Mouse (Mus musculus) Muller cell, postnatal 12 days (primary cell): ENCODE results near the gene 4933428G20Rik.

Experiments
- DNase-seq: peaks from one replicate; pipeline ENCODE4 v3.0.0-alpha.2; 2015; ENCODE audit errors: inconsistent ontology term

4933428G20Rik gene

DNA sequence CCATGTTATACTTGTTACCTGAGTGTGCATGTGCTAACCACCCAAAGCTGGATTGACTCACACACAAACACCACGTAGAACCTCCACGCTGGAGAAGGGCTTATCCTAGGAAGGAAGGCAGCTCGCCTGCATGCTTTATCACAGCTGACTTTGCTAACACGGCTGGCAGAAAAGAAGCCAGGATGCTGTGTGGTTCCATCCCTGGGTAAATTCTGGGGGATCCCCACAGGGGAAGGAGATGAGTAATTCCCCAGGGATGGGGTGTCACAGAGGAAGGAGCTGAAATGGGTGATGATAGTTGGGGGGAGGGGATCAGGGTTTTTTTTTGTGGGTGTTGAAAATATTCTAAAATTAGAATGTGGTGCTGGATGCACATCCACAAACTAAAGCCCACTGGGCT is 5.6 kb upstream of the 4933428G20Rik start:
- DNase-seq: no peak

DNA sequence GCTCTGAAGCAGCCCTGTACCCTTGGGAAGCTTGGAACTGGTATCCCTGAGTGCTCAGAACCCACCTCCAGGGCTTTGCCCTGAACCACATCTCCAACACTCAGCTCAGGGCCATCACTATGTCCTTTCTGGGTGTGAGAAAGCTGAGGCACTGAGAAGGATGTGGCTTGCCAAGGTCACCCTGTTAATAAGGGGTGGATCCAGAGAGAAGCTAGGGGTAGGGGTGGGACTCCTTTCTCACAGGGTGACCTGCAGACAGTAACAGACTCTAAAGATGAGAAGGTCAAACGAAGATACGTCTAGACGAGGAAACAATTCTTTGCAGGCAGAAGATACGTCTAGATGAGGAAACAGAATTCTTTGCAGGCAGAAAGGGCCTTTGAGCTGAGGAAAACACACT is 2.7 kb upstream of the 4933428G20Rik start:
- no peak for DNase-seq

DNA sequence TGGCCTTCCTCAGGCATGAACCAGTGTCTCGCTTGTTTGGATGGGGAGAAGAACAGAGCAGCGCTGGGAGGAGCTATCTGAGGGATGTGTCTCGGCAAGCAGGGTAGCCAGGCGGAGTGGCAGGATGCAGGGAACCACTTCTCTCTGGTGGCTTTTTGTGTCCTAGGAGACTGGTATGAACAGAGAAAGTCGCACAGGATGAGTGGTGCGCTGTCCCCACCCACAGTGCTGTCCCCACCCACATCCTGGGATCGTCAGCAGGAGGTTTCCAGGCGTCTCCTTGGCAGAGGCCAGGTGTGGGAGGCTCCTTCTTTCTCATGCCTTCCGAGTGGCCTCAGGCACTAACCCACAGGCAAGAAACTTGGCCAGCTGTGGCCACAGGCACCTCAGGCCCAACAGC is 2.2 kb upstream of the 4933428G20Rik start:
- DNase-seq: no peak

DNA sequence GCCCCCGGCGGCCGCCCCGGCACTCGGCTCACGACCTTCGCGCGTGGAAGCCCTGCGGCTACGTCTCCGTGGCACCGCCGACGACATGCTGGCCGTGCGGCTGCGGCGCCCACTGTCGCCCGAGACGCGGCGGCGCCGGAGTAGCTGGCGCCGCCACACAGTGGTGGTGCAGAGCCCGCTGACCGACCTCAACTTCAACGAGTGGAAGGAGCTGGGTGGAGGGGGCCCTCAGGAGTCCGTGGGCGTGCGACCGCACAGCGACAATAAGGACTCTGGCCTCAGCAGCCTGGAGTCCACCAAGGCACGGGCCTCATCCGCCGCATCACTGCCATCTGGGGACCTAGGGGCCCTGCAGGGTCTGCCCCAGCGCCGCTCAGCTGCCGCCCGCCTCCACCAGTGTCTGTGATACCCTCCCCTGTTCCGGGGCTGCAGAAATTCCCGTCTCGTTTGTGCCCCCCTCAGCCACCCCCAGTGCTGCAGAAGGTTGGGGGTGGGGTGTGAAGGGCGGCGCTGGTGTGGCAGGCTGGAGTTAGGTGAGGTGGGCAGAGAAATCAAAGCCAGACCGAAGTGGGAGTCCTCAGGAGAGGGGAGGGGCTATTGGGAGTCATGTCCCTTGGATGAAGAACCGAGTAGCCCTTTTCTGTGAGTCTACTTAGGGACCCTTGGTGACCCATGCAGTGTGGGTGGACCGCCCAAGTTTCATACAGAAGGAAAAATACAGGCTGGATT is 744 bp upstream of the 4933428G20Rik start:
- DNase-seq: no peak

DNA sequence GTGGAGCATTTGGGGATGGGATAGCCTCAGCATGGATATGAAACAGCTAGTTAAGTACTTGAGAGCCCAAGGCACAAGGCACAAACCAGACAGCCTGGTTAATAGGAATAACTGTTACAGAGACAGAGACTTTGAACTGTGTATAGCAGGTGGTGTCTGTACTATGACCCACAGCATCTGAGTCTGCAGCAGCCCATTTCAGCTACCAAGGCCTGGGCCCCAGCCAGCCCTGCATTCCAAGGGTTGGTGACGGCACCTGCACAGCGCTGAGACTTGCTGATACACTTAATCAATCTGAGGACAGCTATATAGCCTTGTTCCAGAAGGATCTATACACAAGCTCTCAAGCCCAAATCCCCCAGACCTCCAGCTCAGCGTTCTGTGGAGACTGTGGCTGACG is 2.6 kb downstream of the 4933428G20Rik start:
- DNase-seq: no peak

DNA sequence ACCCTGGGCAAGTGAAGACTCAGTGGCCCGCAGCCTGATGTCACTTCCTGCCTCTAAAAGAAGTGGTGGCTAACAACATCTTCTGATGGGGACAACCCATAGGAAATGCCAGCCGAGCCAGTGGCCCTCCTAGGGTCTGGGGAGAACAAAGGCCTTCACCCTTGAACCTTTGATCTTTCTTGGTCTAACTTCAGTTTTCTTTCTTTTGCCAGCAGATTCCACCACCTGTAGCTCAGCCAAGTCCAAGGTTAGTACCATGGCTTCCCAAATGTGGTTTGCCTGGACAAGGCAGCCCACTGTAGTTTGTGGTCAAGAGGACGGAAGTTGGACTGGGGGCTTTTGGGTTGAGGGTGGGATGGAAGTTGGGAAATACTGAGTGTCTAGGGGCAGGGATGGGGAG is 7.3 kb downstream of the 4933428G20Rik start:
- DNase-seq: no peak

DNA sequence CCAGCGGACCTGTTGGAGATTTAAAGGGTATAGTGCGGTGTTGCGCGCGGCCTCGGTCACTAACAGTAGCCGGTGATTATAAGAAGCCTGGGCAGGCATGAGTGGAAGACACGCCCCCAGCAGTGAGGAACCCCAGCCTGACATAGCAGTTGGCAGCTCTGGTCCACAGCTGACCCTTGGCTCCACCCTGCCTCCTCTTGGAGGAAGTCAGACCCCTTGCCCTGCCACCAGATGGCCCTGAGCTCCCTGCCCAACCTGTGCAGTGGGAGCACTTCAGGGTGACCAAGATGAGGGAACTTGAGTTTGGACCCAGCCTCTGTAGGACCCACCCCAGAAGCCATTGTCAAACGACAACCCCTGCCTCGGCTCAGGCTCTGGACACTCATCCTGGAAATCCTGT is 8.5 kb downstream of the 4933428G20Rik start:
- DNase-seq: no peak

DNA sequence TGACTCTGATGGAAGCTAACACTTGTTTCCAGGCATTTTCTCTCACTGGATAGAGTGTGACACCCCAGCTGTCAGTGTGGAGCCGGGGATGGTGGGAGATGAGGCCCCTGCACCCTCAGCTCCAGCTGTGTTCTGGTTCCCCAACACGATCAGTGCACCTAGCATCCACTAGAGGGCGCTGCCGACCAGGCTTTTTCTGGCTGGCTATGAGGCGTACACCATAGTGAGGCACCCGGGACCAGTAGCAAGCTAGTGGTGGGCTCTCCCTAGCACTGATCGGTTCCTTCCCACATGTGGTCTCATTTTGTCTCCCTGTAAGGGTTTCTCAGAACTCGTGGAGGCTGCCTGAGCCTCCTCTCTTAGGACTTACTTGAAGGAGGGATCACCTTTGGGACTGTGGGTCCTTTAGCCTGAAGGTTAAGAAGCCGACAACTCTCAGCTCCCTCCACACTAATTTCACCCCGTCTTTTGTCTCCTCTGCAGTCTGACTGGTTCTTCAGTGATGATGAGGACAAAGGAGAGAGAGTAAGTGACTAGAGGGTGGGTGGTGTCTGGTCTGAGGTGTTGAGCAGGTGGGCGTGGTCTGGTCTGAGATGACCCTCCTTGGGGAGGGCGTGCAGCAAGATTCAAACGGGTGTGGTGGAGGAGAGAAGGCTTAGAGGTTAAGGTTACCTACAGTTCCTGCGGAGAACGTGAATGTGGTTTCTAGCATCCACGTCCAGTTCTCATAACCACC is 10.4 kb downstream of the 4933428G20Rik start:
- peak; percentile 52 for DNase-seq

DNA sequence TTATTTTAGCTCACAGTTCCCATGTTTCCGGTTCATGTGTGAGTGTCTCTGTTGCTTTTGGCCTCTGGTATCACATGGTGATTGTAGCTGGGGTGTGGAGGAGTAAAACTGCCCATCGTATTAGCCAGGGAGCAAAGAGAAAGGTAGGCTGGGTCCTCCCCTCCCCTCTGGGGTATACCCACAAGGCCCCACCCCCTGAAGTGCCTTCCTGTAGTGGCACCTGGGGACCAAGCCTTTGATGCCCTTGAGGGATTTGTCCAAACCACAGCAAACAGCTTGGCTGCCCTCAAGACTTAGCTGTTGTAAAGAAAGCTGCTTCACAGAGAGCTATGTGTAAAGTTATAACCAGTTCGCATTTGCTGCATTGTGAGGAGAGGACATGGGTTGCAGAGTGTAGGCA is 12.5 kb downstream of the 4933428G20Rik start:
- no peak for DNase-seq

DNA sequence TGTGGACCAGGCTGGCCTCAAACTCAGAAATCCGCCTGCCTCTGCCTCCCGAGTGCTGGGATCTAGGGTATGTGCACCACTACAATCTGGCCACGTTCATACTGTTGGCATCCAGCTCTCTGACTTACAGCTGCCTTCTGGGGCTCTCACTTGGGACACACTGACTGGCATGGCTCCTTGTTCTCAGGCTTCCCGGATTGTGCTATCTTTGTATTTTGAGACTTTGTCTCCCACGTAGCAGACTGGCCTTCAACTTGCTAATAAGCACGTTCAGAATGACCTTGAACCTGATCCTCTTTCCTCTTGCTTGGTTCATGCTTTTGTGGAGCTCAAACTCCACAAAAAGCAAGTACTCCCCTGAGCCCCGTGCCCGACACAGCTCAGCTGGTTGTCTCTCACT is 14.5 kb downstream of the 4933428G20Rik start:
- no peak for DNase-seq

DNA sequence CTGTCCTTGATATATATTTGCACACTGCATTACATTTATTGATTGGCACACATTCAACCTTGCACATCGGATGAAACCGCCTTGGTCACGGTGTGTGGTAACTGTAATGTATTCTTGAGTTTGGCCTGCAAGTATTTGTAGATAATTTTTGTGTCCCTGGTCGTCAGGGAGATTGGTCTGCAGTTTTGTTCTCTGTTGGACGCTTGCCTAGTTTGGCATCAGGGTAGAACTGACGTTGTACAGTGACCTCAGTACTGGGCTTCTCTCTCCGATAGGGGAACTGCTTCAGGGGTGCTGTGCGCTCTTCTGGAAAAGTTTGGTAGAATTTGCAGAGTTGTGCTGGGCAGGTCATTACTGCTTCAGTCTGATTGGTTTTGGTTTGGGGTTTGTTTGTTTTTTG is 20.3 kb downstream of the 4933428G20Rik start:
- peak; percentile 38 for DNase-seq

DNA sequence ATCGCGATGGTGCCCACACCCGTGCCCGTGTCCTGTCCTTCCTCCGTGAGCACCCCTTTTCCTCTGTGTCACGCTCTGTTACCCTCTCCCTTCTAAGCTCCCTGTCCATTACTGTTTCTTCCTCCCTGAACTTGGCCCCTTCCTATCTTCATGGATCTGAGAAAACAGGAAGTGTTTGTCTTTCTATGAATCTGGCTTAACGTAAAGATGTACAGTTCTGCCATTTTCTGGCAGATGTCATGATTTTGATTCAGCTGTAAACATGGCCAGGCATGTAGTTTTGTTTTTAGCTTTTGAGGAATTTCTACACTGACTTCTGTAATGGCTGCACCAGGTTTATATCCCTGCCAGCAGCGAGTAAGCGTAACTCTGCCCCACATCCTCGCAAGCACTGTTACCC is 21.1 kb downstream of the 4933428G20Rik start:
- DNase-seq: no peak

DNA sequence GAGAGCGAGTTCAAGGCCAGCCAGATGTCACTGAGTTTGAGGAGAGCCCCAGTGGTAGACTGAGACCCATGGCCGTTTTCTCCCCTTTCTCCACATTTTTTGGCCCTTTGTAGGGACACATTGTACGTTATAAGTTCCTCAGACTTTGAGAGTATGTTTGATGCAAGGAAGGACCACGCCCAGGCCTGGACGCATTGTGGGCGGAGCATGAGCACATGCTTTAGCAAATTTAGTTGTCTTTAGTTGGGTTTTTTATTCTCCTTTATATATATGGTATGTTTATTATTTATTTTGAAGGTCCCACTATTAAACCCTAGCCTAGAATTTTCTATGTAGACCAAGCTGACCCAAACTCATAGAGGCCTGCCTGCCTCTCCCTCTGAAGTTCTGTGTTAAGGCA is 21.8 kb downstream of the 4933428G20Rik start:
- DNase-seq: no peak

DNA sequence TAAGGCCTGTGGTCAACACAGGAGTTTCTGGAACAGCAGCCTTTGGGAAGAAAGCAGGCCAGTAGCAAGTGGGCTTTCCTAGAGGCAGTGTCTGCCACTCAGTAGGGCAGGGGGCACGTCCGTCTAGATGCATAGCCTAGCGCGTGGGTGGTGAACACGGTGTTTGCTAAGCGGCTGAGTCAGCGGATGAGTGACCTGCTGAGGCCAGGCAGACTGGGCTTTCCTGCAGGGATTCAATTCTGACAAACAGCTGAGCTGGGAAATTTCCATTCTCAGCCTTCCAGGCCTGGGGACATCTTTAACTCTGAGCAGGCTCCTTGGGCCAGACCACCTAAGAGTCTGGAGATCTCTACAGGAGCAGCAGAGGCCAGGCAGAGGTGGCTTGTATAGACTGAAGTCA is 22.7 kb downstream of the 4933428G20Rik start:
- DNase-seq: peak; percentile 46

DNA sequence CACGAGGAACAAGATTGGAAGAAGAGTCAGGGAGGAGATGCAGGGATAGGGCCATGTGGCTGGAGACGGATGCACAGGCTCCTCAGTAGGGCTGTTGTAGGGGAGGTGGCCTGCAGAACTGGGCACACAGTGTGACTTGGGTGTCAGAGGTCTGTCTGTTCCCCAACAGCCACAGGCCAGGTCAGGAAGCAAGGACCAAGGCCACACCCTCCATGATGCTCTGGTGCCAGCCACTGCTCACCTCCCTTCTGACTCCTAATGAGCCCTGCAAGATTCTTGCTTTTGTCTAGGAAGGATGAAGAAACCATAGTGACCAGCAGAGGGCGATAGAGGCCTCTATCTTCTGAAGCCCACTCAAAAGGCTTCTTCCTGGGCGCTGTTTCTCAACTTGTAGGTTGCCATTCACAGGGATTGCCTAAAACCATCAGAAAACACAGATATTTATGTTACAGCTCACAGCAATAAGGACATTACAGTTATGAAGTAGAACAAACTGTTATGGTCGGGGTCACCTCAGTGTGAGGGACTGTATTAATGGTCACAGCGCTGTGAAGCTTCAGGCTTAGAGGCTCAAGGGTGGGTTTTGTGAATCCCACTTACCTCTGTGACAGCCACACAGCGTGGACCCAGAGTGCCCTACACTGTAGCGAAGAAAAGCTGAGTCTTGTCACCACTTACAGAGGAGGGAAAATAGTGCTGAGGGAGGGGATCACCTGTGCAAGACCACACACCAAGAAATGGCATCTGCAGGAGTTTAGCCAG is 23.6 kb downstream of the 4933428G20Rik start:
- peak; percentile 63 for DNase-seq

DNA sequence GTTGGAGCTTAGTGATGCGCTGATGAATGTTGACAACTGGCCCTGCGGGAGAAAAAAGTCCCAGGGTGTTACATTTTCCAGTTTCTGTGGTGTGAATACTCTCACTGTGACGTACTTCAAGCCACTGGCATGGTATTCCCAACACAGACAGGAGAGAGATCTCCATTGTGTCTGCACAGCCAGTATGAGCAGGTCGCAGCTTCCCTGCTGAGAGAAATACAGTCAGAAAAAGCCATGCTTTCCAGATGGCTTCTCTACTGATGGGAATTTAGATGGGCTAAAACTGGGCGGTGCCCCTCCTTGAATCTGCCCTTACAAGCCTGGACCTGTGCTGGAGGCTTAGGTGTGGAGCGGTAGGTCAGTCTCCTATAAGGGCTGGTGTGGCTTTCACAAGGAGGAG is 28.9 kb downstream of the 4933428G20Rik start:
- DNase-seq: peak; percentile 26

DNA sequence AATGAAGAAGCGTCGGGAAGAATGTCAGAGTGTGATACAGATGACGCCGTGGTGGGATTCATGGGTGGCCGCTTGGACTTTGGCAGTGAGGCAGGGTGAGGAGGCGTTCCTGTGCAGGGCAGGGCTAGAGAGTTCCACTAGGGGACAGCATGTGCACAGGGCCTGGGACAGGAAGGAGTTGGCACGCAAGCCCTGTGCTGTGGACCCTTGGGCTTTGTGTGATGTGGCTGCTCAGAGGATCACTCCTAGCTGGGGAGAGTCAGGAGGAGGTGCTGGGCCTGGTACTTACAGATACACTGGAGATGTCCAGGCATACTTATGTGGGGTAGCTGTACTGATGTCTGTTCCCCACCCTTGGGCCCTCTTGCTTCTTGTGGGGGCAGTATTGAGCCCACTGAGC is 30.3 kb downstream of the 4933428G20Rik start:
- no peak for DNase-seq

DNA sequence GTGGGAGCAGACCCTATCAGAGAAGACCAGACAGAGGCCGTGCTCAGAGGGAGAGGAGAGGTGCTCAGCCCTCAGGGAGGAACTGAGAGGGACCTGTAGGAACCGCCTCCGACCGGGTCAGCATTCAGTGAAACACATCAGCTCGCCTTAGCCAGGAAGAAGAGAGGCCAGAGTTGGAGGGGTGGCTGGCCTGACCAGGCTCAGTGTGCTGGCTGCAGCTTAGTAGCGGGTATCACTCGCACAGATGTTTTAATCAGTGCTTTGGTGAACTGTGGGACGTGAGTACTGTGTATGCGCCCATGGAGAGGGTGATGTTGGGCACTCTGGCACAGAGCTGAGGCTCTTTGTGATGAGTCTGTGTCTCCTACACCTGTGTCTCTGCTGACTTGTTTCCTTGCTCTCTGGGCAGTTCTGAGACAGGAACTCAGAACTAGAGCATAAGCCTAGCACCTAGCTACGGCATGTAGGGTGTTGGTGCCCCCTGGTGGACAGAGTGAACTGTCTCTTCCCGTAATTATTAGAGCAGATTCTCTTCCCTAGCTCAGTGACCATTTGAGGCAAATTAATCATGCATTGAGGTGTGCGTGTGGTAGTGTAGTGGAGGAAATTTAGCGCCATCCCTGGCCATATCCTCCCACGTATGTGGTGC is 31.4 kb downstream of the 4933428G20Rik start:
- peak; percentile 86 for DNase-seq

DNA sequence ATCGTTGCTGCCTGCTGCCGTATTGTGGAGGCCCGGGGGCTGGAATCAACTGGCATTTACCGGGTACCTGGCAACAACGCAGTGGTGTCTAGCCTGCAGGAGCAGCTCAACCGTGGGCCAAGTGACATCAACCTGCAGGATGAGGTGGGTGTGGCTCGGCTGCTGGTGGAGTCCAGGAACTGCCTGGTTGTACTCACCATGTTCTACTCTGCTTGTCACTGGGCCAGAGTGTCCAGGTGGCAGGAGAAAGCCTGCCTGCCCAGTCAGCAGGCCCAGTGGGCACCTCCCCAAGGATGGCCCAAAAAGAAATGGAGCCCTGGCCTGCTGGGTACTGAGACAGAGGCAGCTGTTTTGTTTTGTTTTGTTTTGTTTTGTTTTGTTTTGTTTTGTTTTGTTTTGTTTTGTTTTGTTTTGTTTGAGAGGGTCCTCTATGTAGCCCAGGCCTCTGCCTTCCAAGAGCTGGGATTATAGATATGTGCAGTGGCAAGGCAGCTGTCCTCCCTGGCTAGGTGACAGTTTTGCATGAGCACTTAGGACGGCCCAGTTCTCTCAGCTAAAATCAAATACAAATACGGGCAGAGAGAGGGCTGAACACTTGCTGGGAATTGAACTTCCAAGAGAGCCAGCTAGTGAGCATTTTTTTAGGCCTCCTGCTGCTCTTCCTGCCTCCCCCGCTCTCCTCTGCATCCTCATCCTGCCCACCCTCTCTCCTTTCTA is 33.5 kb downstream of the 4933428G20Rik start:
- no peak for DNase-seq

DNA sequence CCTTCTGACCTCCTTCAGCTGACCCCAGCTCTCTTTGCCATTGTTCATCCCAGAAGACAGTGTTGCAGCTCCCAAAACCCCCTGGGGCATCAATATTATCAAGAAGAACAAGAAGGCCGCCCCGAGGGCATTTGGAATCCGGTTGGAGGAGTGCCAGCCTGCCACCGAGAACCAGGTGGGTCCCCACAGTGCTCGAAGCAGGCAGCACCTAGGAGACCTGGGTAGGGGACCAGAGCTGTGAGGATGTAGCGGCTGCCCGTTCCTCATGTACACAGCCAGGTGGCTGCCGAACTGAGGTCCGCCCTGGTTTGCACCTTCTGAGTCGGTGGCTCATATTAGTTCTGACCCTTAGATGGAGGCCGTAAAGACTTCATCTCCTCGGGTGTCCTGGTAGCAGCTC is 34.2 kb downstream of the 4933428G20Rik start:
- no peak for DNase-seq

DNA sequence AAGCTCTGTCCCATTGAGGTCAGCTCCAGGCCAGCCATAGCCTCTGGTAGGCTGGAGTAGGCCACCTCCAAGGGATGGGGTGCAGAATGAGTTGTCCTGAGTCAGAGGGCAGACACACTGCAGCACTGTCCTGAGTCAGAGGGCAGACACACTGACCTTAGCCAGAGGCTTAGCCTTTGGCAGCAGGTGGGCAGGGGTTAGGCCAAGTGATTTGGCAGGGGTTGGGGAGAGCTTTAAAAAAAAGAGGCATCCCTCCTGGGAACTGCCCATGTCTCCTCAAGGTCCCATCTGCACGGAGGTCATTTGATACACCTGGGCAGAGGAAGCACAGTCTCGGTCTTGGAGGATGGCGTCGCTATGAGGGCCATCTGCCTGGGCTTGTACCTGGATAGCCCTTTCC is 36.1 kb downstream of the 4933428G20Rik start:
- DNase-seq: peak; percentile 31

DNA sequence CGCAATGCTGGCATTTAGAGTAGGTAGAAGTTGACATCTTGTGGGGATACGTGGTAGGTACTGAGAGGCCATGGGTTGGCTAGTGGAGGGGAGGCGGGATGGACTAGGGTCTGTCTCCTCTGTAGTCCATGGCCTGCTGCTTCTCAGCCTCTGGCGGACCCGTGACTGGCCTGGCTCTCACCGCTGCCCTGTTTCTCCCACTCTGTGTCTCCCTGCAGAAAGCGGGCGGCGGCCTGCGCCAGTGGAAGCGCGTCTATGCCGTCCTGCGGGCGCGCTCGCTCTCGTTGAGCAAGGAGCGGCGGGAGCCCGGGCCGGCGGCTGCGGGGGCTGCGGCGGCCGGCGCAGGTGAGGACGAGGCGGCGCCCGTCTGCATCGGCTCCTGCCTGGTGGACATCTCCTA is 37.0 kb downstream of the 4933428G20Rik start:
- DNase-seq: no peak
